Mouse (Mus musculus) lung, postnatal 25 days (tissue): ENCODE measurements around the gene Scaf8.

Source experiments
- DNase-seq: peaks from one replicate; pipeline ENCODE4 v3.0.0; 2022; ENCODE audit warnings: low spot score

Scaf8 gene

GRCm38 (mm10) chr17:3208471-3208870 is 93.7 kb downstream of the Scaf8 start:
- DNase-seq = no peak

DNA sequence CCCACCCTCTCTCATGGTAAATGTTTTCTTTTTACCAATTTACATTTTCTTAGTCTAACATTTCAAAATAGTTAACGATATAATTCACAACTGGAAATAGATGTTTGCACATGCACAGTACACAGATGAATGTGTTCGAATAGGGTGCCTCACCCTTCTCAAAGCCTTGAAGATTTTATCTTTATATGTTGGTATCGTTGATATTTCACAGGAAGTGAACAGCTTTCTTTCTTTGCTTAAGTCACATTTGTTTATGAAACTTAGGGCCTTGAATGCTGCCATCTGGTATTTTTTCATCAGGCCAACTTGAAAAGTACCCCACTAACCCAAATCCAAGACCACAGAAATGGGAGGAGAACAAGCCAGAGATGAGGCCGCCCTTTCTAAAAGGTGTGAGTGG is 94.8 kb downstream of the Scaf8 start:
- DNase-seq = no peak

DNA sequence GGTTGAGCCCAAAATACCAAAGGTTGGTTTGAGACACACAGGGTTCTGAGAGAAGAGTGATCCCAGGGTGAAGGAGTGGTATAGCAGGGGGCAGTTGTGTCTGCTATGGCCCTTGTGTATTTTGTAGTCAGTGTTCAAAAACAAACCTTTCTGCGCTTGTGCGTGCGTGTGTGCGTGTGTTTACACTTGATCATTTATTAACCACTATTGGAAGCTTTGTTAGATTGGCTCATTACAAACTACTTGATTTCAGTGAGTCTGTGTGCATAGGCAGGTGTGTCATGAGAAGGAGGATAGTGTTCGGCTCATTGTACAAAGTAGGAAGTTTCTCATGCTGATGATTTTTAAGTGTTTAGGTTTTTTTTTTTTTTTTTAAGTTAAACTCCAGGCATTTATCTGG is 95.4 kb downstream of the Scaf8 start:
- no peak for DNase-seq

GRCm38 (mm10) chr17:3212105-3212504 is 97.3 kb downstream of the Scaf8 start:
- DNase-seq = no peak

DNA sequence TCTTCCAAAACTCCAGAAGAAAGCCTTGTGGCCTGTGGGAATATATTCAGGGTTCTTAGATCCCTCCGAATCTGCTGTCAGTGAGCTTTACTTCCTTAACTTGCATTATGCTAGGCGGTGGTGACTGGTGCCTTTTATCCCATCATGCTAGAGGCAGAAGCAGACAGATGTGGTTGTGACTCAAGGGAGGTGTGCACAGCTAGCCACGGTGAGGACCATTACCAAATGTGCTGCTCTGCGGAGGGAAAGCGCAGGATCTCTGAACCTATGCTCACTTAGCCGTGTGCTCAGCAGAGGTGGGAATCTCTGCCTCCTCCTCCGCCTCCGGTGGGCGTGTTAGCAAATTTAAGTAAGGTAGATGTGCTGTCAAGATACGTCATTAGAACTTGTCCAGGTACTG is 98.1 kb downstream of the Scaf8 start:
- no peak for DNase-seq

- DNase-seq = no peak
These were observed 100.1 kb downstream of the Scaf8 start for GRCm38 (mm10) chr17:3214852-3215251.

DNA sequence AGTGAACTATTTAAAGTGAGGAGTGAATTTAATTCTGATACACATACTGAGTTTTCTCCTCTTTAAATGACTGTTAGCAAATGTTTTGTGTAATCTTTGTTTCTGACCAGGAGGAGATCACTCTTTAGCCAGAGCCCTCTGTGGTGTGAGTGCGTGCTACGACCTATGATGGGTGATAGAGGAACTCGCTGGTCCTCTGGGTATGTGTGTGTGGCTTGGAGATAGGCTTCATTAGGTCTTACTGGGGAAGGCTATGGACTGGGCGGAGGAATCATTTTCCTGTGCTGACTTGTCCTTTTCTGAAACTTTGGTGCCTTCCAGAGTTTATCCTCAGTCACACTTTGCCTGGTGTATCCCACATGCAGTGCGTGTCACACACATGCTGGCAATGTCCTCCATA is 102.3 kb downstream of the Scaf8 start:
- DNase-seq = no peak

- DNase-seq = peak; percentile 67
These were observed 103.6 kb downstream of the Scaf8 start for GRCm38 (mm10) chr17:3218364-3218763.

- DNase-seq = peak; percentile 36
These were observed 104.1 kb downstream of the Scaf8 start for GRCm38 (mm10) chr17:3218916-3219315.

DNA sequence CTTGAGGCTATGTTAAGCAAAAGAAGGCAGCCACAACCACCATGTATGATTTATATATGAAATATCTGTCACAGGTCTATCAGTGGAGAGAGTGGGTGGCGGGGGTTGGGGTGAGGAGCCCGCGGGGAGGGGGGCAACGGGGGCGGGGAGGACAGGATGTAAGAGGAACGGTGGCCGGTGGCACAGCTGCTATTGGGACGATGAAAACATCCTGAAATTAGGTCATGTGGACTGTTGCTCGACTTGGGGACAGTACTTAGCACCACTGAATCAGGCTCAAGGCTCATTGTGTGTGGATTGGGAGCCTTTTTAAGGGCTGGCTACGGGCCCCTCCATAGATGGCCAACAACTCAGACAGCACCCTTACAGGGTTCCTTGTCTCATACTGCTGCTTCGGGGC is 105.4 kb downstream of the Scaf8 start:
- DNase-seq = no peak

DNA sequence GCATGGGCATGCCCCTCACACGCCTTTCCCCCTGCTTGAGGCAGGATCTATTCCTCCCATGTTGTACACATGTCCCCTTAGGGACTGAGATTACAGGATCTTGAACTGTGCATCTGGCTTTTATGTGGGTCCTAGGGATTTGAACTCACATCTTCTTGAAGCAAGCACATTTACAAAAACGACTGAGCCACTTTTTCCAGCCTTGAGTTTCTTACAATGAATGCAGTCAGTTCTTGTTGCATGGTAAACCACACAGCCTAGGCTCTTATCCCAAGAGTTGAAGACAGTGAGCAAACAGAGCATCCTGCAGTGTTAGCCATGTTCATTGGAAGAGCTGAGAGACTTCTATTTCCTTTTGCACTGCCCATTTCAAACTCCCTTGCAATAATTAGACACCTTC is 108.3 kb downstream of the Scaf8 start:
- no peak for DNase-seq

DNA sequence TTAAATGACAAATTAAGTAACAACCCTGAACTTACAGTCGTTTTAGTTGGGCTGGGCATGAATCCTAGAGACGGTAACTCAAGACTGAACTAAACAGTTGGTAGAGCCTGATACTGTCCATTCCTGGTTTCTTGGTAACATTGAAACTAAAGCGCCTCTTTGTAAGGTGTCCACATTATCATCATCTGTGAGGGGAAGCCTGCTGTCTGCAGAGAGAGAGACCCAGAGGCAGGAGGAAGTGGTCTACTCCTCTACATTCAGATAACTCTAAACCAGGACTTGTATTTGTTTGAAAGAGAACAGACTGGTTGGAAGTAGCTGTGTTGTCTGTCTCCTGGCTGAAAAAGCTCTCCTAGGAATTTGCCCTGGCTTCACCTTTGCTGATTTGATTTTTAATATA is 108.9 kb downstream of the Scaf8 start:
- no peak for DNase-seq

GRCm38 (mm10) chr17:3224383-3225106 is 109.8 kb downstream of the Scaf8 start:
- DNase-seq = peak; percentile 84

DNA sequence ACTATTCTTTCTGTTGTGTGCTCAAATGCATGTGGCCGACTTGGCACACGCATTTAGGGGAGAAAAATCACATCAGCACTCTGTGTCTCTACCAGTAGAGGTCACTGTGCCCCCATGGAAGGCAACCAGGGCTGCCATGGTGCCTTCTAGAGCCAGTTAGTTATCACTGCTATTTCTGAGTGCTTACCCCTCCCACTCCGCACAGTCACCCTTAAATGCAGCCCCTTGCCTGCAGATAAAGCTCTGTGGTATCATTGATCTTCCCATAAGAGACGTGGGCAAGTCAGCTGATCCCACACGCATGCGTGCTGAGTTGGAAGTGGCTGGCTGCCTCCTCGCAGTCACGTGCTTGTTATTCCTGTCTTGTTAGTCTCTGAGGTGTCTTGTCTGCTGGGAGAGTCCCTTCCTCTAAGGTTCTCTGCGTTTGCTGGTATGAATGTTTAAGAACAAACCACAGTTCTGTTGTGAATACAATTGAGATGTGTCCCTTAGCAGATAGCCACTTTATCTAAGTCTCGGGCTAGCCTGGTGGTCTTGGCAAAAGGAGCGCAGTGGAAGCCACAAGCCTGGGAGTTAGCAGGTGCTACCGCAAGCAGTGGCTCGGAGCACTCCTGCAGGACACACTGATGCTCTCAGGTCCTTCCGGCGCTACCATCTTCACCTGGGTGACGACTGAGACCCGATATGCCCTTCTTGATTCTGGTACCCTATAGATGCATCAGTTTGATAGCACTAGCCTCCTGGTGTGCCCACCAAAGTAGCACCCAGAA is 115.6 kb downstream of the Scaf8 start:
- DNase-seq = no peak

DNA sequence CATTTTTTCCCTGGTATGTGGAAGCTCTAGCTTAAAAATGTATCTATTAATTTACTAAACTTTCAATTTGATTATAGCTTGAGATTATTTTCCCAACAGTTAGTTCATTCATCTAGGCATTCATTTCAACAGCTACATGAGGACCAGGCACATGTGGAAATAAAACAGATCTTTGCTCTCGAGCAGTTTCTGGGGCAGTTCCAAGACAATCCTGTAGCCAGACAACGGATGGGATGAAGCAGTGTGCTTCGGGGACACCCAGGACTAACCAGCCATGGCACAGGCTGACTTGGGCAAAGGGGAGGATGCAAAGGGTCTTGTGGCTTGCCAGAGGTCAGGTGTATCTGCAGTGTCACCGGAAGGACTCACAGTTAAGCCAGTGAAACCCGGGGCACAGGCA is 117.9 kb downstream of the Scaf8 start:
- DNase-seq = no peak

- no peak for DNase-seq
These were observed 128.9 kb downstream of the Scaf8 start for GRCm38 (mm10) chr17:3243672-3244071.

DNA sequence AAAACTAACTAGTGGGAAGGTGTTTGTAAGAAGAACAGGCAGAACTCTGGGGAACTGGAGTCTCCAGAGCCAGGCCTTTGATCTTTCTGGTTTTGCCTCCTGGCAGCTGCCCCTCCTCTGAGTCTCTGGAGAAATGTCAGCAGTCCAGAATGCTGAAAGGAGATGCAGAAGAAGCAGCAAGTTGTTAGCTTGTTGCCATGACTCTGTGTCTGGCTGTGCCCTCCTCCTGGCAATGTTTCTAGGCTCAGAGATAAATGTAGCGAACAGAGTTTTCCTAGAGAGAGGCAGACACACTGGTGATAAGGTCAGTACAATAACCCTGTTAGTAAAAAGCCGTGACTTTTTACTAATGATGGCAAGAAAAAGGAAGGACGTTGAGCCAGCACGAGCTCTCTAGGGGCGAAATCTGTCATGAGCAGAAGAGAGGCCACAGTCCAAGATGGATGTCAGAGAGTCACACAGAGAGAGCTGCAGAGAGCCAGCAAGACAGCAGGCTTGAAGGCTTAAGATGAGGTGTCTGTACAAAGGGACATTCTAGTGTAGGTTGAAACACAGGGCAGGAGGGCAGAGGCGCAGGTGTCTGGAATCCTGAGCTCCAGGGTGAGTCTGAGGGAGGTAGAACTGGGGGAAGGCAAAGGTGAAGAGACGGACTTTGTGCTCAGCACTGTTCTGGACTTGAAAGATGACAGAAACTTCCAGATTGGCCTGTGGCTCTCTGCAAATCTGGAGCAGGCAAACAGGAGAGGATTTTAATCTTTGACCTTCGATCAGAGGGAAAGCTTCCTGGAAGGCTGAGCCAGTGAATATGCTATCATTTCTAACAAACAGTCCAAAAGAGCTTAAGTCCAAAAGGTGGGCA is 130.3 kb downstream of the Scaf8 start:
- no peak for DNase-seq

DNA sequence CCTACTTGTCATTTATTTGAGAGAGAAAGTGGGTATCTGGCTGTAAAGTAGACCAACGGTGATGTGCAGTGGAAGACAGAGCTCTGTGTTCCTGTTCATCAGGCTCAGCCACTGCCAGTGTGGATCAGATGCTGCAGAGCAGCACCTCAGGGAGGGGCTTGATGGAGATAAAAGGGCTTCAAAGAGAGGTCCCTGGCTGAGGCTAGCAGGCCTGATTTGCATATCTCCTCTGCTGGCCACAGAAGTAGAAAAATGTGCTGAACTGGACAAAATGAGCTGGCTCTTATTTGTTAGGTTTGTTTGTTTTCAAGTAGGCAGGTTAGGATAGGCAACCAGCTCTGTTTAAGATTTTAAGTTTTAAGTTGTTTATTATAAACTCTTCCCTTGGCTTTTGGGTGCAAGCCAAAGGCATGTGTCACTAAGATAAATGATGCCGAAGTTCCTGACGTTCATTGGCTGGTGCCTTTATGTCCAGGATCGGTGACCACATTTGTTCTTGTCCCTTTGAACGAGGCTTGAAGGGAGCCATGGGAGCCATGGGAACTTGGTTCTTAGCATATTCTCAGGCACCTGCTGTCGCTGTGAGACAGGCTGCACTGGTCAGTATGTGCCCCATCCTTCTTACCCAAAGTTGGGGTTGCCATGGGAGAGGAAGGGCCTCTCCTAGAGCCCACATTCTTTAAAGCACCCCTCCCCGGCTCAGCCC is 132.0 kb downstream of the Scaf8 start:
- no peak for DNase-seq
